Mouse (Mus musculus): ENCODE data around the gene Pcgf5. TPM values are rescaled to one million over a fixed set of nuclear protein-coding genes. Genes with fewer than 3 reads are reported as not detected.

The Pcgf5 gene
- total and polyA plus RNA-seq, 2 experiments from 2014 or later: 7.6 to 8.5 TPM

- Histone ChIP-seq H3K4me1 (ENCODE audit: insufficient read depth, low read length) (no peaks in the 10 kb centered on the region), H3K27ac (no peak overlapping the region), H3K9ac (replicated peaks; ENCODE audit: low read length) (no peak overlapping the region), H3K4me3 (ENCODE audit: low read length) (no peak overlapping the region), H3K27me3 (ENCODE audit: insufficient read depth, low read length) (no peaks in the 10 kb centered on the region), H3K4me2 (ENCODE audit: low read depth, low read length) (no peak overlapping the region), H3K9me3 (ENCODE audit: low read length) (no peaks in the 10 kb centered on the region), H3K36me3 (ENCODE audit: insufficient read depth, low read length) (no peaks in the 10 kb centered on the region)
- 74% methylated on average over 5 of the region's 5 CpGs for WGBS
- no peak for ATAC-seq
- no peak for TF ChIP-seq CTCF (IDR thresholded peaks at IDR 0.05; ENCODE audit: low read depth)
- no peak for DNase-seq (ENCODE audit: low spot score)
Measured at GRCm38 (mm10) chr19:36497744-36498143, 149.6 kb downstream of the Pcgf5 start.

DNA sequence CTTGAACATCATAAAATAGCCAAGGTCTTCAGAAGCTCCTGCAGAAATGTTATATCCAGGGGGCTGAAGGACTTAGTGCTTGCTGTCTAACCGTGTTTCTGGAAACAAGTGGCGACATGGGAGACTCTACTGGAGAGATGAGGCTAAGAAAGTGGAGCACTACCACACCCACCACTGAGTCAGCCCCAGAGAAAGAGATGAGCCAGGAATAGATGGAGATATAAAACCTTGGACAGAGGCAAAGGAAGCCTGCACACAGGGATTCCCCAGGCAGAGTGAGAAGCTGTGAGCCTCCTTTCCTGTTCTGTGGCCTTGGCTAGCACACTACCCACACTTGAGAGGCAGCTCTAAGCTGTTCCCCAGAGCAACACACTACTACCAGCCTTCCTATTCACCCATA is 156.6 kb downstream of the Pcgf5 start:
- Histone ChIP-seq H3K36me3 (ENCODE audit: insufficient read depth, low read length) (no peaks in the 10 kb centered on the region), H3K4me2 (ENCODE audit: low read depth, low read length) (no peak overlapping the region), H3K9me3 (ENCODE audit: low read length) (no peaks in the 10 kb centered on the region), H3K9ac (replicated peaks; ENCODE audit: low read length) (no peak overlapping the region), H3K4me3 (ENCODE audit: low read length) (no peak overlapping the region), H3K4me1 (ENCODE audit: insufficient read depth, low read length) (no peaks in the 10 kb centered on the region), H3K27me3 (ENCODE audit: insufficient read depth, low read length) (no peaks in the 10 kb centered on the region), H3K27ac (no peak overlapping the region)
- WGBS: 93% methylated on average over 2 of the region's 2 CpGs
- DNase-seq (ENCODE audit: low spot score) (no peak), ATAC-seq (no peak)
- no peak for TF ChIP-seq CTCF (IDR thresholded peaks at IDR 0.05; ENCODE audit: low read depth)

Other genes starting within 250 kb of the Pcgf5 start
- gene Ankrd1, start 228.2 kb upstream of the Pcgf5 start, total RNA-seq (2014; rRNA removed): 0.10 and 0.29 TPM in 2 replicates
- 0.09 TPM in 1 of 2 replicates, not detected in the other for gene Ankrd1, start 228.2 kb upstream of the Pcgf5 start, polyA plus RNA-seq (2015; fragmentation: Nextera tagmentation; extraction: Ambion mirVana)
- 14.0 and 20.7 TPM in 2 replicates for gene Hectd2, start 206.3 kb downstream of the Pcgf5 start, total RNA-seq (2014; rRNA removed)
- gene Hectd2, start 206.3 kb downstream of the Pcgf5 start, polyA plus RNA-seq (2015; fragmentation: Nextera tagmentation; extraction: Ambion mirVana): 6.7 and 7.7 TPM in 2 replicates

All from hindbrain, postnatal 0 days (tissue).